Mouse (Mus musculus) lung, postnatal 0 days (tissue): ENCODE measurements at regions not wholly inside any gene's neighbourhood (a gene's known extent, or its start where the extent isn't known, plus 50 kb on each side); places are given as distances from the start of the nearest gene placed in this dataset.

ENCODE experiments used
- CTCF ChIP-seq: IDR thresholded peaks from 2 replicates; pipeline ENCODE4 v1.5.1; 2016; ENCODE audit warnings: antibody characterized with exemption, mild to moderate bottlenecking
- EP300 ChIP-seq: IDR thresholded peaks from 2 replicates; pipeline ENCODE4 v1.6.1; 2016; ENCODE audit warnings: antibody characterized with exemption, mild to moderate bottlenecking, control low read depth

GRCm38 (mm10) chr10:118621546-118621945 lies 180.7 kb downstream of the Ifng start:
- TF ChIP-seq CTCF (no peak), EP300 (no peak)
